Mouse (Mus musculus) left cerebral cortex, adult 2 months (tissue): ENCODE results near the gene Tmem130. TPM values are rescaled to one million over a fixed set of nuclear protein-coding genes. Genes with fewer than 3 reads are reported as not detected.

Experiments used
- DNase-seq, 2 experiments: peaks; one replicate each; pipeline ENCODE4 v3.0.0; 2021 to 2022; ENCODE audit warnings: low spot score in 2 of 2, mixed read lengths in 1 of 2; ENCODE audit errors: extremely low spot score in 1 of 2
- H3K27ac ChIP-seq: fragments of 200-600 bp; 2 replicates; pipeline ENCODE4 v1.8.1; 2022
- H3K4me3 ChIP-seq: fragments of 200-600 bp; 2 replicates; pipeline ENCODE4 v1.8.1; 2022
- CTCF ChIP-seq: fragments of 200-600 bp; IDR thresholded peaks from 2 replicates; pipeline ENCODE4 v1.8.1; 2022; ENCODE audit warnings: antibody characterized with exemption, mild to moderate bottlenecking, moderate library complexity
- intact Hi-C: fragments of 180-260 bp; cut with DNase I; formaldehyde crosslinking; loops from one replicate; pipeline ENCODE4 v1.15.1; 2025
- total RNA-seq, 2 experiments: library from RNA; stranded (reverse); gene quantifications; 2 replicates each; pipeline ENCODE4 v1.2.3; 2021

Gene Tmem130
- total RNA-seq, 2 experiments from 2014 or later: 169 to 188 TPM

- Histone ChIP-seq H3K4me3 (no peak overlapping the region), H3K27ac (no peak overlapping the region)
- DNase-seq: no peak
- intact Hi-C loops: no loop called here
- no peak for TF ChIP-seq CTCF
Observed at GRCm38 (mm10) chr5:144766646-144767045, 5.0 kb upstream of the Tmem130 start.

GRCm38 (mm10) chr5:144766026-144766425 is 4.4 kb upstream of the Tmem130 start:
- Histone ChIP-seq H3K27ac (no peak overlapping the region), H3K4me3 (no peak overlapping the region)
- intact Hi-C loops: no loop called here
- DNase-seq: no peak
- no peak for TF ChIP-seq CTCF

GRCm38 (mm10) chr5:144758422-144758821 is 3.2 kb downstream of the Tmem130 start:
- TF ChIP-seq CTCF: no peak
- Histone ChIP-seq H3K27ac (no peak overlapping the region), H3K4me3 (no peak overlapping the region)
- DNase-seq: peak; percentile 41 to 56
- intact Hi-C loops: no loop called here

GRCm38 (mm10) chr5:144757402-144757801 is 4.2 kb downstream of the Tmem130 start:
- no peak overlapping the region for H3K27ac ChIP-seq
- intact Hi-C loops: no loop called here
- no peak overlapping the region for H3K4me3 ChIP-seq
- DNase-seq: no peak
- TF ChIP-seq CTCF: no peak

GRCm38 (mm10) chr5:144755191-144755590 is 6.4 kb downstream of the Tmem130 start:
- Histone ChIP-seq H3K4me3 (no peak overlapping the region), H3K27ac (no peak overlapping the region)
- DNase-seq: no peak
- no peak for TF ChIP-seq CTCF
- intact Hi-C loops: no loop called here

GRCm38 (mm10) chr5:144753041-144753440 is 8.6 kb downstream of the Tmem130 start:
- H3K27ac ChIP-seq: no peak overlapping the region
- peak; percentile 60 for TF ChIP-seq CTCF
- H3K4me3 ChIP-seq: no peak overlapping the region
- intact Hi-C loops: no loop called here
- DNase-seq: peak; percentile 73 to 78

- Histone ChIP-seq H3K4me3 (no peak overlapping the region), H3K27ac (no peak overlapping the region)
- DNase-seq: no peak
- intact Hi-C loops: no loop called here
- no peak for TF ChIP-seq CTCF
Observed at GRCm38 (mm10) chr5:144752432-144752831, 9.2 kb downstream of the Tmem130 start.

GRCm38 (mm10) chr5:144737101-144737500 is 24.5 kb downstream of the Tmem130 start:
- TF ChIP-seq CTCF: no peak
- DNase-seq: no peak
- intact Hi-C loops: loop anchor here (5.0 kb wide), 1 partner anchor 530 kb away; no protein-coding TSS in a partner anchor

GRCm38 (mm10) chr5:144734949-144735348 is 26.7 kb downstream of the Tmem130 start:
- peak; percentile 97 for TF ChIP-seq CTCF
- intact Hi-C loops: loop anchor here (1.0 to 5.0 kb wide), 4 partner anchors 268 to 528 kb away; no protein-coding TSS in a partner anchor
- H3K4me3 ChIP-seq: no peak overlapping the region
- DNase-seq: peak; percentile 66 to 85
- no peak overlapping the region for H3K27ac ChIP-seq

More at GRCm38 (mm10) chr5:144737101-144737500, 24.5 kb downstream of the Tmem130 start:
- Histone ChIP-seq H3K4me3 (no peak overlapping the region), H3K27ac (no peak overlapping the region)

- no peak overlapping the region for H3K27ac ChIP-seq
- peak; percentile 68 to 80 for DNase-seq
- no peak overlapping the region for H3K4me3 ChIP-seq
- intact Hi-C loops: loop anchor here (1.0 to 5.0 kb wide), 3 partner anchors 267 to 502 kb away; no protein-coding TSS in a partner anchor
- peak; percentile 95 for TF ChIP-seq CTCF
Observed at GRCm38 (mm10) chr5:144733953-144734352, 27.7 kb downstream of the Tmem130 start.

- no peak overlapping the region for H3K27ac ChIP-seq
- DNase-seq: no peak
- intact Hi-C loops: no loop called here
- no peak overlapping the region for H3K4me3 ChIP-seq
- TF ChIP-seq CTCF: no peak
Observed at GRCm38 (mm10) chr5:144729216-144729615, 32.4 kb downstream of the Tmem130 start.

- Histone ChIP-seq H3K4me3 (no peak overlapping the region), H3K27ac (no peak overlapping the region)
- DNase-seq: no peak
- no peak for TF ChIP-seq CTCF
- intact Hi-C loops: no loop called here
Observed at GRCm38 (mm10) chr5:144728237-144728636, 33.4 kb downstream of the Tmem130 start.

- intact Hi-C loops: loop anchor here (1.0 to 2.0 kb wide), 3 partner anchors 260 to 338 kb away; no protein-coding TSS in a partner anchor
- DNase-seq: peak; percentile 77 to 81
Observed at GRCm38 (mm10) chr5:144727119-144727518, 34.5 kb downstream of the Tmem130 start.

More at GRCm38 (mm10) chr5:144727119-144727518, 34.5 kb downstream of the Tmem130 start:
- peak; percentile 91 for TF ChIP-seq CTCF
- Histone ChIP-seq H3K4me3 (no peak overlapping the region), H3K27ac (no peak overlapping the region)
